Mouse (Mus musculus): ENCODE results near the gene Pdss2. TPM values are rescaled to one million over a fixed set of nuclear protein-coding genes. Genes with fewer than 3 reads are reported as not detected.
"Not testable (repeated sequence)": the region's sequence is repeated elsewhere in the genome, so short reads cannot be mapped to it uniquely, and the experiment has no call there.

Pdss2 gene
- total RNA-seq, 2 experiments from 2014 or later, result 16.9 to 17.0 TPM

DNA sequence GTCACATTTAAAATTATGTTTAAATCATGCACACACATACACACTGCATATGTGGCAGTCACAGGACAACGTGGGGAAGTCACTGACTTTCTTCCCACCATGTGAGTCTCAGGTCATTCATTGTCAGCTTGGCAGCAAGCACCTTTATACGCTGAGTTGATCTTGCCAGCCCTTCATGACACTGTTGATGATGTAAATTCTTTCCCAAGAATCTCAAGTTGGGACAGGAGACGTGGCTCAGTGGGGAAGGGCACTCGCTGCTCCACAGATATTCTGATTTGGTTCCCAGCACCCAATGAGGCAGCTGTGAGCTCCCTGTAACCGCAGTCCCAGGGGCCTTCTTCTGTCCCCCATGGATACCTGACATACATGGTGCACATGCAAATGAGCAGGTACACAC lies 147.3 kb downstream of the Pdss2 start:
- no peak for DNase-seq (ENCODE audit: low spot score in 2 of 2)

DNA sequence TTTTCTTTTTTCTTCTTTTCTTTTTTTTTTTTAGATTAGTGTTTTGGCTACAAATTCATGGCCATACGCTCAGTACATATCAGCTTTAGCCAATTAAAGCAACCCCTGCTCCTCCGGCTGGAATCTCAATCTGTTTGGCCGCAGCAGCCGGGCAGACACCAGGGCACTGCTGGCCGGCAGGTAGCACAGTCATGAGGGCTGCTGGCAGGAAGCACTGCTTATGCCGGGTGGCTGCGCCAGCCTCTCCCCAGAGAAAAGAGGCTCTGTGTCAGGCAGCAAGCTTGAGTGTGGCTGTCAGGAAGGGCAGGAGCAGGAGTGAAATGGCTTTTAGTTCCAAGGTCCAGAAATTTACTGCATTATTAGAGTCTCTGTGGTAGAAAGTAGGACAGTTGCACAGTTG lies 151.0 kb downstream of the Pdss2 start:
- DNase-seq (ENCODE audit: low spot score in 2 of 2), result no peak

DNA sequence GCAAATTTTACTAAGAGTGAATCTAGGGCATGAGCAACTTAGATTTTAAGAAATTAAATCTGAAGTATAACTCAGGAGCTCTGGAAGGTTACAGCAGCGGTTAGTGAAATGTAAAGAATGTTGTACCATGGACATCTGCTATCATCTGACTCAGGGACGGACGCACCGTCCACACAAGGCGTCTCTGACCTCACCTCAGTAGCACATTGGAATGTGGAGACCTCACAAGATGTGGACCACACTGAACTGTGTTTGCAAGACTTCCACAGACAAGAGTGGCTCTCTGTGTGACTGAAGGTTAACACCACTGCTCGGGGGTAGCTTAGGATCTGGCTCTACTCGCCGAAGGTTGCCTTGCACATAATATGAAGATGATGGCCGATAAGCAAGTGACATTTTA lies 151.7 kb downstream of the Pdss2 start:
- no peak for DNase-seq (ENCODE audit: low spot score in 2 of 2)

DNA sequence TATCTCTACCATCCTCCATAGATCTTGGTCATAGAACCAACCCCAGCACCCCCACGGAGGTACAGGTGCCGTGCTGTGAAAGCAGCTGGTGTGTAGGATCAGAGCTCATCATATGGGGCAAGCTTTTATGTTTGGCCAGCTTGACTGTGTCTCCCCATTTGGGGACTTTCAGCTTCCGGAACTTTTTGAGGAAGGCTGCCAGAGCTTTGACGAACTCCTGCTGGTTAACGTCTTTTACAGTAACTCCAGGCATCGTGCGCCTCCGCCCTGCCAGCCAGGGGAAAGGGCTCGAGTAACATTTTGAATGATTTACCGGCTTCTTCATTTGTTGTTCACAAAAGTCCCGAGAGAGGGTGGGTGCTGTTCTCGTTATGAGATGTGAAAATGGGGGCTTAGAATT lies 152.4 kb downstream of the Pdss2 start:
- no peak for DNase-seq (ENCODE audit: low spot score in 2 of 2)

DNA sequence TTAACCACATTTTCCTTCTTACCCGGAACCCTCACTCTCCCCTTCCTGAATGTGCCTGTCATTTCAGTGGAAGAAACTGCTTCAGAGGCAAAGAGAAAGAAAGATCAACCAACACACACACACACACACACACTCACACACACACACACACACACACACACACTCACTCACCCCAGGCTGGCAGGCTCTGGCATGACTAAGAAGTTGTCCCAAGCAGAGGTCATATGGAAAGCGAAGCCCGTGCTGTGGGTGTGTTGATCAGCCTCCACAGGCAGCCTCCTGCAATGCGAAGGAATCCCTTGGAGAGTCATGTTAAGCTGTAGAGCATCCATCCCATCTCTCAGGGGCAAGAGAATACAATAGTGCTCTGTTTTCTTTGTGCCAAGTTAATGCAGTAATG lies 154.0 kb downstream of the Pdss2 start:
- DNase-seq (ENCODE audit: low spot score in 2 of 2), result no peak

DNA sequence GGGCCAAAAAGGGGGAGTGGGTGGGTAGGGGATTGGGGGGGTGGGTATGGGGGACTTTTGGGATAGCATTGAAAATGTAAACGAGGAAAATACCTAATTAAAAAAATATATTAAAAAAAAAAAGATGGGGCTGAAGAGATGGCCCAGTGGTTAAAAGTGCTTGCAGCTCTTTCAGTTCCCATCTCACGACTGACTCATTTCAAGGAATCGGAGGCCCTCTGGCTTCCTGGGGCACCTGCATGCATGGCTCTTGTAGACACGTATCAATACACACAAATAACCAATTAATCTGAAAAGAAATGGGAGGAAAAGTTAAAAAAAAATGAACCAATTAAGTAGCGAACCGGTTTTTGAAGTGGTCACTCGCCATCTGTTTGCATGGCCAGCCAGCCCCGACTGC lies 155.5 kb downstream of the Pdss2 start:
- no peak for DNase-seq (ENCODE audit: low spot score in 2 of 2)

DNA sequence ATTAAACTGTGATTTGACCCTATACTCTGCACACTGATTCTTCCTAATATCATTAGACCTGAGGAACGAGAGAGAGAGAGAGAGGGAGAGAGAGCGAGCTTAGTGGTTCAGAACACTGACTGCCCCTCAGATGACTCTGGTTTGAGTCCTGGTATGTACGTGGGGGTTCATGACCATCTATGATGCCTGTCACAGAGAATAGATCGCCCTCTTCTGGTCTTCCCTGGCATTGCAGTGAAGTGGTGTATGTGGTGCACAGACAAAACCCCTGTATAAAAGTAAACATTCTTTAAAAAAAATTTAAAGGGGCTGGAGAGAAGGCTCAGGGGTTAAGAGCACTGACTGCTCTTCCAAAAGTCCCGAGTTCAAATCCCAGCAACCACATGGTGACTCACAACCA lies 157.0 kb downstream of the Pdss2 start:
- no peak for DNase-seq (ENCODE audit: low spot score in 2 of 2)

DNA sequence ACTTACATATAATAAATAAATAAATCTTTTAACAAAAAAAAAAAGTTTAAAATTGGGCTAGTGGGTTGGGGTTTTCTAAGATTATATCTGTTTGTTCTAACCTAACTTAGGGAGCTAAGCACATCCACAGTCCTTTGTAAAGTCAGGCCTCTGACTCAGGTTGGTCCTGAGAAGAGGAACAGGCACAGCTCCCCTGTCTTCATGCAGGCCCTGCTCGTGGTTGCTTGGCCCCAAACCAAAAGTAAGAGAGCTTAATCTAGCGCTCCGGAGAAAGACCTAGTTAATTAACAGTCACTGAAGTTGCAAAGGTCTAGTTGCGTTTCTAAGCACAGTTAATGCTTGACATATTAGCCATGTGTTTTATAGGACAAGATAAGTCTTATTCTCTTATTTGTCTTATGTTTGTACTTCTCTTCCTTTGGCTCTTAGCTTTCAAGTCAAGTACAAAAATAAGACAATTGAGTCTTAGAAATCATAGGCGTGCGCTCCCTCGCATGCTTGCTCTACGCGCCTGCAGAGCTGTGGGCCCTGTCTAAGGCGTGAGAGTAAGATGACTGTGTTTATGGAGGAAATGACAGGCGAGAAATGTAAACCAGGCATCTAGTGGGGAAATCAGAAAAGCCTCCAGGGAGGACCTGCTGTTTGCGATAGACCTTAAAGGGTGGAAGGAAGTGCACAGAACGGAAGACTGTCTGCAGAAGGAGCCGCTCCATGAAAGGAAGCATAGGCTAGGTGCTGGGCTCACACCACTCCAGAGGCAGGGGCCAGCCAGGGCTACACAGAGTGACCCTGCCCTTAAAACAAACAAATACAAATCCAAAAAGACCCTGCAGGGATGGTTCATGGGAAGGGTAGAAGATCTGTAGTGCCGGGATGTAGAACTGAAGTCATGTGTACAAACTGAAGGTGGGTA lies 157.7 kb downstream of the Pdss2 start:
- no peak for DNase-seq (ENCODE audit: low spot score in 2 of 2)

DNA sequence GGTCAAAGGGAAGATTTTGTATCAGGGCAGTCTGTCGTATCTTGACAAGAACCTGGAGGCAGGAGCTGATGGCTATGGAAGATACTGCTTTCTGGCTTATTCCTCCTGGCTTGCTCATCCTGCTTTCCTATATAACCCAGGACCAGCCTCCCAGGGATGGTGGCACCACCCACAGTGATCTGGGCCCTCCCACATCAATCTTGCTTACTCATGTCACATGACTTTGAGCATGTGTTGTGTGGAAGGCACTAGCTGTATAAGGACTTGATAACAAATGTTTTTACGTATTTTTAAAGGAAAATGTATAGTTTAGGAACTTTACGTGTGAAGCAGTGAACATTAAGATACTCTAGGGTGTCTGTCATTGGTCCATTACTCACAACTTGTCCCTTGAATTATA lies 161.4 kb downstream of the Pdss2 start:
- no peak for DNase-seq (ENCODE audit: low spot score in 2 of 2)

DNA sequence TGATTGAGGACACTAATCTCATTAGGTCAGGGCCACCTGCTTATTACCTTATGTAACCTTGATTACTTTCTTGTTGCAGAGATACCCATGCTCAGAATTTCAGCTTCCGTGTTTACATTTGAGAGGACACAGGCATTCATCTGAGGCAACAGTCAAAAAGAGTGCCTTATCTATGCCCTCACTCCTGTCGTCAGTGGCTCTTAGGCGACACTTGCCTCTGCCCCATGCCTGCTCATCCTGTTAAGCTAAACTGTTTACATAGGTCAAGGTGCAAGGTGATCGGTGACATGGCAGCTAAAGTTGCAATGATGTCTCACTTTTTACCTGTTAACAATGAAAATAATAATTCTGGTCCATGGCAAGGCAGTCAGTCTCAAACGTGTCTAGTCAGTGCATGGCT lies 163.3 kb downstream of the Pdss2 start:
- no peak for DNase-seq (ENCODE audit: low spot score in 2 of 2)

DNA sequence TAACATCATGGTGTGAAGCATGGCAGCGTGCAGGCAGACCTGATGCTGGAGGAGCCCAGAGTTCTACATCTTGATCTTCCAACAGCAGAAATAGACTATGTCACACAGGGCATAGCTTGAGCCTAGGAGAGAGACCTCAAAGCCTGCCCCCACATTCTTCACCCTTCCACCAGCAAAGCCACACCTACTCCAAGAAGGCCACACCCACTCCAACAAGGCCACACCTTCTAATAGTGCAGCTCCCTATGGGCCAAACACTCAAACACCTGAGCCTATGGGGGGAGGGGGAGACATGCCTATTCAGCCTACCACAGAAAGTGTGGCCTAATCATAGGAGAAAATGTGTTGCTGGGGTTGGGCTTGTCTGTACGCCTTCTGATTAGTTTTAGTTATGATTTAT lies 171.6 kb downstream of the Pdss2 start:
- DNase-seq (ENCODE audit: low spot score in 2 of 2), result no peak

DNA sequence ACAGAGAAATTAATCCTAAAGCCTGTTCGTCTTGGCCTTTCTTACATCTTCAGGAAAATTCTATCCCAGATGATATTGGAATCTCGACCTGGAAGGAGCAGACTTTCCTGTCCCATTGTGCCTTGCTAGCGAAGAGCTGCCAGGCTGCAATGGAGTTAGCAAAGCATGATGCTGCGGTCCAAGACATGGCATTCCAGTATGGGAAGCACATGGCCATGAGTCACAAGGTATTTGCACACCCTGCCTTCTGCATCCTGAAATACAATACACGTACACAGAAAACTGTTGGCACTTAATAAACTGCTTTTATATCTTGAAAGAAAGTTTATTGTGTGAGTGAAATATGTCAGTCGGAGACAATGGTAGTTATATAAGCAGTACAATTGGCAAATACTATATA lies 172.5 kb downstream of the Pdss2 start:
- no peak for DNase-seq (ENCODE audit: low spot score in 2 of 2)

DNA sequence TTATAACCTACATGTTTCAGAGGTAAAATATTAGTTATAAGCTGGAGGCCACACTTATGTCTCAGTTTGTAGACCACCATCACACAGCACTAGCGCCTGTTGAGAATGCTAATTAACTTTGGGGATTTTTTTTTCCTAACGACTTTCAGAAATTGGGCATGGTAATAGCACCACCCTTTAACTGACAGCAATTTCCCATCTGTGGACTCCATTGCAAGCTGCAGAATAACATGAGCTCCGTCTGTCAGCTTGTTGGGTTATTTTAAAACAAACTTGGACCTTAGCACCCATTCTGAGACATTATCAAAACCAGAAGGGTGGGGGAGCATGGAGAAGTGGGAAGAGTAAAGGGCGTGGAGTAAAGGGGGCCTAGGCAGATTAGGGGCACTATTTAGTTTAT lies 174.5 kb downstream of the Pdss2 start:
- no peak for DNase-seq (ENCODE audit: low spot score in 2 of 2)

DNA sequence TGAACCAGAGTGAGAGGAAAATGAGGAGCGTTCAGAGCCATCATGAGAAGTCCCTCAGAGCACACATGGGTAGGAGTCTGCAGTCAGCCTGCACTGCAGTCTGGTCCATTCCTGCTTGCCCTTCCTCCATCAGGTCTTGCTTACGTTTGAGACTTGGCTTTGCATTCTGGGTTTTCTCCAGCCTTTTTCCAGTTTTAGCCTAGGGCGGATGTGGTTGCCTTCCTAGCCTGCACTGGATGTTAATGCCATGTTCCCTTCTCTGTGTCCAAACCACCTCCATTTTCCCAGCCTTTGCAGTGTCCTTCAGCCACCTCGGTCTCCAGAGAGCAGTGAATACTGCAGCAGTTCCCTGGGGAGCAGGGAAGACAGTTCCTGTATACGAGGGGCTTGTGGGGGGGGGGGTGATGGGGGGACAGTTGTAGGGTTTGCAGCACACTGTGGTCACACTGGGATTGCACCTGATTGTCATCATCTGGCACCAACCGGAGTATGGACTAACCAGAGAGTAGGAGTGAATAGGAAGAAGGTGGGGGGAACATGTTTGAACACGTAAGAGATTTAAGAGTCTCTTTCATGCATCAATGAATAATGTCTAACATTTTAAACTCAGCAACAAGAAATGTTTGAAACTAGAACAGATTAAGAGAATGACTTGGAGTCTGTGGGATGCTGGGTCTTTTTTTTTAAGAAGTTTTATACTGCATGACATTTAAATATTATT lies 178.5 kb downstream of the Pdss2 start:
- no peak for DNase-seq (ENCODE audit: low spot score in 2 of 2)

DNA sequence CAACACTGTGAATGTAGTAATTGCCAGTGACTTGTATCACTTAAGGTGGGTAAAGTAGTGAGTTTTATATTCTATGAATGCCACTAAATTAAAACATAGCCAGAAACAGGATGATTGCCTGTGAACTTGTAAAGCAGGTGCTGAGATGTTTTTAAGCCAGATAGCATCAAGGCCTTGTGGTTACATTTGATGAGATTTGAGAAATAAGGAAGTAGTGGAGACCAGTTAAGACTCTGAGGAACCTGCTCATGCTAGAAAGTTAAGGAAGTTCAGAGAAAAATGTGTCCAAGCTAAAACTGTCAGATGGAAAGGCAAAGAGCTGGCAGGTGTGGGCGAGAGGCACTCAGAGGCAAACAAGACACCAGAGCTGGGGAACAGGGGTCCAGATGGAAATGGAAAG lies 184.8 kb downstream of the Pdss2 start:
- no peak for DNase-seq (ENCODE audit: low spot score in 2 of 2)

DNA sequence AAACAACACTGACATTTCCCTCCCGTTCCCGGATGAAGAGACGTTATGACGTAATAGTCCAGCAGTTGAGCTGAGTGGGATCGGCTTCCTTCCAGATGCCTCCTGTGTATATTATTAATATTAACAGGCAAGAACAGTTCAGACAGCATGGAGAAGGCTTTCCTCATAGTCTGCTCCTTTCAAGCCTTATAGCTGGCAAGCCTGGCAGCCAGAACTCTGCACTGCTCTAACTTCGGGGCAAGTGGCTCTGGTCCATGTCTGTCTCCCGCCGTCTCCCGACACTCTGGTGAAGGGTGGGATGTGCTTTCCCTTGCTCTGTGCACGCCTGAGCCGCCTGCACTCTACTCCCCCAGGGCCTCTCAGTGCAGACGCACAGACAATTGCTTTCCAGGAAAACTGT lies 185.6 kb downstream of the Pdss2 start:
- DNase-seq (ENCODE audit: low spot score in 2 of 2), result no peak

DNA sequence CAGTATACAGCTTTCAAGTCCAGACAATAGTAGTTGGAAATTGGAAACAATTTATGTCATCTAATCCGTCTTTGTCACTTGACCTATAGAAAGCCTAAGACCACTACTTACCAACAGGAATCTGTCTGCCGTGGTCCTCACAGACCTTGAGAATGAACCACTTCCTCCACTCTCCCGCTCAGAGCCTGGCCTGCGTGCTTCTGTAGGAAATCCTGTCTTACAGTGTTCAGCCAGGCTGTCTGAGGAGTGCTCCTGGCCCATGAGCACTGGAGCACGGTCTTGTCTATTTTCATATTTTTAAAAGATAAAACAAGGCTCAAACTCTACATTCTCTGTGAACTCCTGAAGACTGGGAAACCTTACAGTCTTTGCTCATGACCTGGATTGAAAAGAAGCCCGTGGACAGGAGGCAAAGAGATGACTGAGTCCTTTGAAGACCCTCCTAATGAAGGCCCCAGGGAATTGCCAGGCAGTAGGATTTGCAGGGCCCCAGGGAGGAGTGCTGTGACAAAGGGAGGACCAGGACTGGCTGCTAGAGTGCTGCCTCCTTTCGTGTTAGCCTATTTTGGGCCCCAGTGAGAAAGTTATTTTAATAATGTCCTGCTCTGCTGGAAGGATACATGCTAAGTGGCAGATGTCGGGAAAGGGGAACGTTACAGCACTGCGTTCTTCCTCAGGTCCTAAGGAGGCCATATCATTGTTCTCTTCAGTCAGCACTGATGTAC lies 188.4 kb downstream of the Pdss2 start:
- DNase-seq (ENCODE audit: low spot score in 2 of 2), result no peak

DNA sequence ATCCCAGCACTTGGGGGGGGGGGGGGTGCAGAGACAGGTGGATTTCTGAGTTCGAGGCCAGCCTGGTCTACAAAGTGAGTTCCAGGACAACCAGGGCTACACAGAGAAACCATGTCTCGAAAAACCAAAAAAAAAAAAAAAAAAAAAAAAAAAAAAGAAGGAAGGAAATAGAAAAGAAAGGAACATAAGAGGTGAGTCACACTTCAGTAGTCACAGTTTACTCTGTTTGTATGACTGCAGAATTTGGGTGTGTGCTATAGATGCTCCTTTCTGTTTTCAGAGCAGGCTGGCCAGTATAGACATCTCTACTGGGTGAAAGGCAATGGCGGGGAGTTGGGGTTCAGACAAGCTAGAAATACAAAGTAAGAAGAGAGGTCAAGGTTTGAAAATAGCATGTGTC lies 189.9 kb downstream of the Pdss2 start:
- DNase-seq (ENCODE audit: low spot score in 2 of 2), result not testable (repeated sequence)

DNA sequence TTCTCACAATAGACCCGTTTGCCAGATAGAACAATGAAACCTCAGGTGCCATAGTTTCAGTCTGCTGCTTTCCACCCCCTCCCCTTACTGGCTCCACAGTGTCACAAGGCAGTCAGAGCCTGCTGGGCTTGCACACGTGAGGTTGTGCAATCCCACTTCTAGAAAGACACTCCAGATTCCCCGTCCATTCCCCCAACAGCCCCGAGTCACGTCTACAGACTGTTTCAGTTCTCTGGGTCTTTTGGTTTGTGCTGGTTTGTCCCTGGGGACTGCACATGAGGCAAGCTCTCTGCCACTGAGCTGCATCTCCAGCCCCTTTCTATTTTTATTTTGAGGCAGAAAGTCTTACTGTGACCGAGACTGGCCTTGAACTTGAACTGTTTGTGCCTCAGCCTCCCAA lies 196.1 kb downstream of the Pdss2 start:
- DNase-seq (ENCODE audit: low spot score in 2 of 2), result no peak

DNA sequence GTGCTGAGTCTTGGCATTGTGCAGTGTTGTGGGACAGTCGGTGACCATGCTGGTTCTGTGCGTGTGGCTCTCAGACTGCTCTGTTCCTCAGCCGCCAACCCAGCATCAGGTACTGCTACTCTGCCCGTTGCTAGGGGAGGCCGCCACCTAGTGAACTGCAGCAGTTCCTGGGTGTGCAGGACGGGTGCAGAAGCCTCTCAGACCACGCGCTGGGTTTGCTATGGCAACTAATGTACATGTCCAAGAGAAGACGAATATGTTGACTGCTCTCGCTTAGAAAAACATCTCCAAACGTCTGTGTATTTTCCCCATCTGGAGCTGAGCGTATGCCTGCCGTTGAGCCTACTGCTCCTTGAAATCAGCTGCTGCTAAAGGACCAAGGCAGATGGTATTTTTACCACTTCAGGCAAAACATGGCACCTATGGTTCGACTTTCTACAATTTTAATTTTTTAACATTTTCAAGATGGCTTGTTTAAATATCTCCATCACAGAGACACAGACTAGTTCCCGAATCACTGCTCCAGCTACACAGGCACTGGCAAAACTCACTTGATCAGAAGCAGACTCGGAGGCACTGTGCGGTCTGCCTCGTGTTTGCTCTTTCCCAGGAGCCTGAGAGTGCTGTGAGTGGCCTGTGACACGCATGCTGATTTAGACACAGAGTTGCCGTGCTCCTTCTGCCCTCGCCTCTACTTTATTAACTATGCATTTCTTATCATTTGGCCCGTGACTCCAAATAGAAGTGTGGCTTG lies 199.6 kb downstream of the Pdss2 start:
- DNase-seq (ENCODE audit: low spot score in 2 of 2), result no peak

DNA sequence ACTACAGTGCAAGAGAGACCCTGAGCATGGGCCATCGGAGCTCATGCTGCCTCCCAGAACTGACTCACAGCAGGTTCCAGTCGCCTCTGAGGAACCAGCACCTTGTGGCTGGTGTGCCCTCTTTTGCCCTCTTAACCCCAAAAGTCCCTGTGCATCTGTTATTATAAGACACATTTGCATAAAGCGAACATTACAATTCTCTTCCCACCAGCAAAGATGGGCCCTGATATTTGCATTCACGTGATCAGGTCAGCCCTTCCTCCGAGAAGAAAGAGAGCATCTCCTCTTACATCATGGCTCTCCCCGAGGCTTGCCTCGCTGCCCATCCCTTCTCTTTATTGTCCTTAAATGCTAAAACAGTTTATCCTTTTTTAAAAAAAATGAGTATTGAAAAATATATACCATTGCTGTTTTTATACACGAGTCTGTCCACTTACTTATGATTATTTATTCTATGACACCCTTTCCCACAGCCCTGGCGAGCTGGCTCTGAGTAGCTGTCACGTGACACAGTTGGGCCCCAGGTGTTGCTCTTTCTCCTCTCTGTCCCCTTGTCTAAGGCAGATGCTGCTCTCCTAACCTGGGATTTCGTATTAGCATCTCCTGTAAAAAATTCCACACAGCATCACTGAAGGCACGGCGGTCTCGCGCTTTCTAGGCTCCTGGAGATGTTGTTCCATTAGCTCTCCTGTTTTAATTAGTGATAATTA lies 200.9 kb downstream of the Pdss2 start:
- no peak for DNase-seq (ENCODE audit: low spot score in 2 of 2)

Measured in adrenal gland, postnatal 4 days (tissue).